Mouse (Mus musculus): ENCODE results near the gene 9430007A20Rik. TPM values are rescaled to one million over a fixed set of nuclear protein-coding genes. Genes with fewer than 3 reads are reported as not detected.
"Not testable (repeated sequence)": the region's sequence is repeated elsewhere in the genome, so short reads cannot be mapped to it uniquely, and the experiment has no call there.

Gene 9430007A20Rik
- polyA plus RNA-seq (2012; rRNA removed) = not detected in 2 replicates

GRCm38 (mm10) chr4:144519522-144519921 lies at the start of gene 9430007A20Rik:
Gene 9430007A20Rik (plus strand): TSS chr4:144519822.
- TF ChIP-seq CTCF (IDR thresholded peaks at IDR 0.05; ENCODE audit: control insufficient read depth, insufficient read depth, insufficient replicate concordance, low read depth, low read length) (no peak), POLR2A (IDR thresholded peaks at IDR 0.05; ENCODE audit: control insufficient read depth, low read depth, low read length) (no peak)

GRCm38 (mm10) chr4:144493331-144493730 lies 26.3 kb upstream of the 9430007A20Rik start:
- no peaks in the 10 kb centered on the region for H3K4me1 ChIP-seq (ENCODE audit: control insufficient read depth, insufficient read depth, low read length)
- no peak overlapping the region for H3K27ac ChIP-seq (ENCODE audit: control insufficient read depth, insufficient read depth, low read depth, low read length)
- TF ChIP-seq POLR2A (IDR thresholded peaks at IDR 0.05; ENCODE audit: control insufficient read depth, low read depth, low read length) = no peak
- H3K36me3 ChIP-seq (ENCODE audit: control insufficient read depth, insufficient read depth, low read length) = no peaks in the 10 kb centered on the region
- H3K4me3 ChIP-seq (ENCODE audit: control insufficient read depth, low read depth, low read length) = no peak overlapping the region
- H3K27me3 ChIP-seq (ENCODE audit: control insufficient read depth, insufficient read depth, low read length) = no peaks in the 10 kb centered on the region

More at GRCm38 (mm10) chr4:144519522-144519921, at the start of gene 9430007A20Rik:
- H3K4me1 ChIP-seq (ENCODE audit: control insufficient read depth, insufficient read depth, low read length) = no peaks in the 10 kb centered on the region
- H3K36me3 ChIP-seq (ENCODE audit: control insufficient read depth, insufficient read depth, low read length) = no peaks in the 10 kb centered on the region
- H3K27me3 ChIP-seq (ENCODE audit: control insufficient read depth, insufficient read depth, low read length) = no peaks in the 10 kb centered on the region
- no peak within 1 kb of the TSS for H3K4me3 ChIP-seq (ENCODE audit: control insufficient read depth, low read depth, low read length)
- no peak within 1 kb of the TSS for H3K27ac ChIP-seq (ENCODE audit: control insufficient read depth, insufficient read depth, low read depth, low read length)

GRCm38 (mm10) chr4:144506518-144506917 lies 13.1 kb upstream of the 9430007A20Rik start:
- H3K27me3 ChIP-seq (ENCODE audit: control insufficient read depth, insufficient read depth, low read length) = no peaks in the 10 kb centered on the region
- no peak for TF ChIP-seq CTCF (IDR thresholded peaks at IDR 0.05; ENCODE audit: control insufficient read depth, insufficient read depth, insufficient replicate concordance, low read depth, low read length)
- no peak overlapping the region for H3K4me3 ChIP-seq (ENCODE audit: control insufficient read depth, low read depth, low read length)

GRCm38 (mm10) chr4:144544689-144545088 lies 25.1 kb downstream of the 9430007A20Rik start:
- H3K36me3 ChIP-seq (ENCODE audit: control insufficient read depth, insufficient read depth, low read length) = no peaks in the 10 kb centered on the region
- H3K4me3 ChIP-seq (ENCODE audit: control insufficient read depth, low read depth, low read length) = no peak overlapping the region
- H3K27me3 ChIP-seq (ENCODE audit: control insufficient read depth, insufficient read depth, low read length) = no peaks in the 10 kb centered on the region
- H3K27ac ChIP-seq (ENCODE audit: control insufficient read depth, insufficient read depth, low read depth, low read length) = no peak overlapping the region
- H3K4me1 ChIP-seq (ENCODE audit: control insufficient read depth, insufficient read depth, low read length) = no peaks in the 10 kb centered on the region
- TF ChIP-seq POLR2A (IDR thresholded peaks at IDR 0.05; ENCODE audit: control insufficient read depth, low read depth, low read length) (no peak), CTCF (IDR thresholded peaks at IDR 0.05; ENCODE audit: control insufficient read depth, insufficient read depth, insufficient replicate concordance, low read depth, low read length) (no peak)

More at GRCm38 (mm10) chr4:144506518-144506917, 13.1 kb upstream of the 9430007A20Rik start:
- H3K27ac ChIP-seq (ENCODE audit: control insufficient read depth, insufficient read depth, low read depth, low read length) = no peak overlapping the region
- no peaks in the 10 kb centered on the region for H3K4me1 ChIP-seq (ENCODE audit: control insufficient read depth, insufficient read depth, low read length)
- no peaks in the 10 kb centered on the region for H3K36me3 ChIP-seq (ENCODE audit: control insufficient read depth, insufficient read depth, low read length)

- peak overlapping the region; percentile 17 for H3K4me3 ChIP-seq (ENCODE audit: control insufficient read depth, low read depth, low read length)
- not testable (repeated sequence) for H3K36me3 ChIP-seq (ENCODE audit: control insufficient read depth, insufficient read depth, low read length); H3K27me3 ChIP-seq (ENCODE audit: control insufficient read depth, insufficient read depth, low read length); H3K4me1 ChIP-seq (ENCODE audit: control insufficient read depth, insufficient read depth, low read length); H3K27ac ChIP-seq (ENCODE audit: control insufficient read depth, insufficient read depth, low read depth, low read length)
These were observed 25.7 kb downstream of the 9430007A20Rik start for GRCm38 (mm10) chr4:144545339-144545738.

GRCm38 (mm10) chr4:144551156-144551555 lies 31.5 kb downstream of the 9430007A20Rik start:
- no peaks in the 10 kb centered on the region for H3K36me3 ChIP-seq (ENCODE audit: control insufficient read depth, insufficient read depth, low read length)
- H3K27me3 ChIP-seq (ENCODE audit: control insufficient read depth, insufficient read depth, low read length) = no peaks in the 10 kb centered on the region
- TF ChIP-seq CTCF (IDR thresholded peaks at IDR 0.05; ENCODE audit: control insufficient read depth, insufficient read depth, insufficient replicate concordance, low read depth, low read length) = no peak
- TF ChIP-seq POLR2A (IDR thresholded peaks at IDR 0.05; ENCODE audit: control insufficient read depth, low read depth, low read length) = no peak
- H3K4me1 ChIP-seq (ENCODE audit: control insufficient read depth, insufficient read depth, low read length) = no peaks in the 10 kb centered on the region
- no peak overlapping the region for H3K4me3 ChIP-seq (ENCODE audit: control insufficient read depth, low read depth, low read length)
- H3K27ac ChIP-seq (ENCODE audit: control insufficient read depth, insufficient read depth, low read depth, low read length) = no peak overlapping the region

GRCm38 (mm10) chr4:144559792-144560191 lies 40.2 kb downstream of the 9430007A20Rik start:
- TF ChIP-seq POLR2A (IDR thresholded peaks at IDR 0.05; ENCODE audit: control insufficient read depth, low read depth, low read length) (no peak), CTCF (IDR thresholded peaks at IDR 0.05; ENCODE audit: control insufficient read depth, insufficient read depth, insufficient replicate concordance, low read depth, low read length) (no peak)
- no peak overlapping the region for H3K4me3 ChIP-seq (ENCODE audit: control insufficient read depth, low read depth, low read length)
- no peak overlapping the region for H3K27ac ChIP-seq (ENCODE audit: control insufficient read depth, insufficient read depth, low read depth, low read length)
- H3K36me3 ChIP-seq (ENCODE audit: control insufficient read depth, insufficient read depth, low read length) = no peaks in the 10 kb centered on the region
- no peaks in the 10 kb centered on the region for H3K4me1 ChIP-seq (ENCODE audit: control insufficient read depth, insufficient read depth, low read length)
- H3K27me3 ChIP-seq (ENCODE audit: control insufficient read depth, insufficient read depth, low read length) = no peaks in the 10 kb centered on the region

- no peak overlapping the region for H3K27ac ChIP-seq (ENCODE audit: control insufficient read depth, insufficient read depth, low read depth, low read length)
- H3K36me3 ChIP-seq (ENCODE audit: control insufficient read depth, insufficient read depth, low read length) = no peaks in the 10 kb centered on the region
- TF ChIP-seq POLR2A (IDR thresholded peaks at IDR 0.05; ENCODE audit: control insufficient read depth, low read depth, low read length) = no peak
- TF ChIP-seq CTCF (IDR thresholded peaks at IDR 0.05; ENCODE audit: control insufficient read depth, insufficient read depth, insufficient replicate concordance, low read depth, low read length) = no peak
- no peaks in the 10 kb centered on the region for H3K27me3 ChIP-seq (ENCODE audit: control insufficient read depth, insufficient read depth, low read length)
- no peaks in the 10 kb centered on the region for H3K4me1 ChIP-seq (ENCODE audit: control insufficient read depth, insufficient read depth, low read length)
- H3K4me3 ChIP-seq (ENCODE audit: control insufficient read depth, low read depth, low read length) = no peak overlapping the region
These were observed 41.6 kb downstream of the 9430007A20Rik start for GRCm38 (mm10) chr4:144561205-144561604.

Data from testis, adult 2 months (tissue).